Mouse (Mus musculus): Measurements from ENCODE around the gene Arhgap21.

DNA sequence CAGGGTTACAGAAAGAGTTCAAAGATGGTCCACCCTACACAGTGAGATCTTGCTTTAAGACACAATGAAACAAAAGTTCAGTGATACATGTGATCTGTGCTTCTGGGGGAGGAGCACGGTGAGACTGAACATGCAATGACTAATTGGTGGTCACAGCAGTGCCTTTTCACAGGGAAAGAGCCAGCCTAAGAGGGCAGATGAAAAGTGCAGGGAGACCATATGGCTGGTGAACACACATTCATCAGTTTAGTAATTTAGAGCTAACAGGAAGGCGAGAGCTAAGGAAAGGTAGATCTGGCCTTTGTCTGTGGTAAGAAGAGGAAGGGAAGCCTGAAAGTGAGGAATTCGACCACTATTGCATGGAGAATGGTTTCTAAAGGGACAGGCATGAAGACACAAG, 102.9 kb downstream of the Arhgap21 start:
- TF ChIP-seq CTCF (IDR thresholded peaks at IDR 0.05; ENCODE audit: low read depth) (no peak), EP300 (IDR thresholded peaks at IDR 0.05; ENCODE audit: low read depth) (no peak)
